17 mouse cellular contexts compared by ENCODE assay signal in the genomic region with DNA sequence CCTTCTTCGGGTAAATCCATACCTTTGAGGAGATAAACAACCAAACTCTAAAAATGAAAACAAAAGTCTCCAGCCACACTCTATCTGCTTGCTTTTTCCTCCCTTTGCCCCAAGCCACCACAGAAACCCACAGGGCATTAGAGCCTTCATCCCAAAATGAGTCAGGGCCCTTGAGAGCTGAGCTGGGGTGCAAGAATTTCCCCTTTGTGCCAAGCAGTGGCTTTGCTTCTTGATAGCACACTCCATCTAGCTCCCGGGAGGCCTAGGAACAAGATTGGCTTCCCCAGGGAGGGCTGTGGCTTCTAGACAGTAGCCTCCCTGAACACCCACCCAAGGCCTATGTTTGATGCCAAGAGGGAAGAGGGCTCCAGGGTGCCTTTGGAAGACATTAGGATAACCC. TPM values are rescaled to one million over a fixed set of nuclear protein-coding genes. Genes with fewer than 3 reads are reported as not detected.
"Had no signal": no experiment of that assay in that cellular context is flagged by ENCODE, and none has a peak within 500 bp of the region (broad histone marks: within the 10 kb centered on the region; RNA-seq: fewer than 3 reads in every experiment).

No protein-coding gene starts in this region.

- H3K27ac ChIP-seq: neural tube, embryonic 13.5 days; neural tube, embryonic 15.5 days; stomach, embryonic 15.5 days; stomach, postnatal 0 days had no signal

- H3K9ac ChIP-seq: neural tube, embryonic 13.5 days; neural tube, embryonic 15.5 days; stomach, embryonic 15.5 days had no signal

- H3K36me3 ChIP-seq: stomach, embryonic 15.5 days had no signal

- H3K4me3 ChIP-seq: neural tube, embryonic 13.5 days; neural tube, embryonic 15.5 days; stomach, embryonic 15.5 days had no signal

- H3K4me2 ChIP-seq: neural tube, embryonic 13.5 days; neural tube, embryonic 15.5 days; stomach, embryonic 15.5 days had no signal

- DNase-seq: retina, postnatal 1 day; right cerebral cortex, adult 18-20 months; right cerebral cortex, postnatal 14 days; right cerebral cortex, postnatal 25 days; right cerebral cortex, postnatal 4 days; spleen, adult 18-20 months; thymus, adult 18-20 months; thymus, adult 2 months; thymus, postnatal 14 days; thymus, postnatal 25 days; thymus, postnatal 36 days; thymus, postnatal 4 days had no signal

- H3K9me3 ChIP-seq: neural tube, embryonic 13.5 days; neural tube, embryonic 15.5 days; stomach, embryonic 15.5 days had no signal

RNA-seq across cellular contexts. Expression of gene Tbx21, which starts 16.6 kb away (rescaled TPM):
- polyA plus RNA-seq: stomach, embryonic 14.5 days; stomach, embryonic 15.5 days had no signal
